Mouse (Mus musculus): ENCODE data around the gene 1700017N19Rik.

Gene 1700017N19Rik

DNA sequence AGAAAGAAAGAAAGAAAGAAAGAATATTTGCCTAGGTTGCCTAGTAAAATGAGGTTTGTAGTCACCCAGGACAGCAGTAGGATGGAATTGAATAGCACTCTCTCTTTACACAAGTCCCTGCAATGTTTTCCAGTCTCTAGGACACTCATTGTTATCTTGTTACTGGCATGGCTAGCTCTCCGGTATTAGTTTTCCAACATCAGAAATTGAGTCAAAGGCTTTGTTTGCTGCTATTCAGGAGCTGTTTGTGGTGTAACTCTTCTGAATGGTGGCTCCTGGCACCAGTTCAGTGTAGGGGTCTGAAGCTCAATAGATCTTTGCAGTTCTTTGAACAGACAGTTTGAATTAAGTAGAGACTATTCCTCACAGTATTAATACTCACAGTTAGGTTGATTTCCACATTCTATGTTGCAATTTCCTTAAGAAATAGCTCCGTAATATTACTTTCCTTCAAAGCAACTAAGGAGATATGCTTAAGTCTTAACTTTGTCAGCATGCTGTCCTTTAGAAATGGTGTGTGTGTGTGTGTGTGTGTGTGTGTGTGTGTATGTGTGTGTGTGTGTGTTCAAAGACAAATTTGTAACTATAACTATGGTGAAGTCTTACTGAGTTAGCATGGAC, 71.8 kb downstream of the 1700017N19Rik start:
- in situ Hi-C loops (cut with MboI, MseI): no loop called here
